Mouse (Mus musculus) midbrain, embryonic 14.5 days (tissue): ENCODE measurements around the gene Ptprh. TPM values are rescaled to one million over a fixed set of nuclear protein-coding genes. Genes with fewer than 3 reads are reported as not detected.
A peak's percentile ranks its signal among the peaks of the same experiment; 100 is the strongest.
"Not testable (repeated sequence)": the region's sequence is repeated elsewhere in the genome, so short reads cannot be mapped to it uniquely, and the experiment has no call there.

Experiments used
- ATAC-seq: fragments of 200-750 bp; cut with Nextera tagmentation; 2 replicates; pipeline ENCODE4 v1.8.0; 2017; ENCODE audit warnings: moderate number of reproducible peaks, moderate library complexity; ENCODE audit not compliant: low FRiP score, low TSS enrichment
- DNase-seq: peaks from one replicate; pipeline ENCODE4 v3.0.0-alpha.2; 2015
- H3K27ac ChIP-seq: fragments of 300-500 bp; sonication (generic); replicated peaks from 2 replicates; pipeline ENCODE4 v1.5.1; 2014; ENCODE audit warnings: mild to moderate bottlenecking, low read depth, low read length, moderate library complexity
- H3K27me3 ChIP-seq: fragments of 300-500 bp; sonication (generic); 2 replicates; pipeline ENCODE4 v1.6.1; 2014; ENCODE audit warnings: low read length, control low read depth, mixed read lengths; ENCODE audit not compliant: control insufficient read depth, insufficient read depth
- H3K36me3 ChIP-seq: fragments of 300-500 bp; sonication (generic); 2 replicates; pipeline ENCODE4 v1.6.1; 2014; ENCODE audit warnings: low read length, control low read depth; ENCODE audit not compliant: control insufficient read depth, insufficient read depth
- H3K4me1 ChIP-seq: fragments of 300-500 bp; sonication (generic); 2 replicates; pipeline ENCODE4 v1.6.1; 2014; ENCODE audit warnings: mild to moderate bottlenecking, antibody characterized with exemption, low read length, control low read depth; ENCODE audit not compliant: control insufficient read depth, insufficient read depth
- H3K4me2 ChIP-seq: fragments of 300-500 bp; sonication (generic); 2 replicates; pipeline ENCODE4 v1.6.1; 2014; ENCODE audit warnings: mild to moderate bottlenecking, low read length, moderate library complexity
- H3K4me3 ChIP-seq: fragments of 300-500 bp; sonication (generic); replicated peaks from 2 replicates; pipeline ENCODE4 v1.5.1; 2014; ENCODE audit warnings: low read depth, low read length
- H3K9ac ChIP-seq: fragments of 300-500 bp; sonication (generic); replicated peaks from 2 replicates; pipeline ENCODE4 v1.6.1; 2014; ENCODE audit warnings: mild to moderate bottlenecking, low read length, moderate library complexity
- H3K9me3 ChIP-seq: fragments of 300-500 bp; sonication (generic); 2 replicates; pipeline ENCODE4 v1.6.1; 2016; ENCODE audit warnings: low read length, control low read depth, mixed read lengths; ENCODE audit not compliant: control insufficient read depth
- WGBS: fragments of 180-500 bp; shearing (Covaris S2); extraction: QIAGEN DNeasy Blood & Tissue Kit; methylation state at CpG from one replicate; pipeline ENCODE4 v1.1.7; 2014; 5-methylcytosine and 5-hydroxymethylcytosine counted together
- polyA plus RNA-seq: library from polyadenylated mRNA; unstranded; fragments of >200 nt; fragmentation: Nextera tagmentation; extraction: Ambion mirVana; gene quantifications from 2 replicates; pipeline ENCODE4 v1.2.1, GENCODE M21; 2014

Ptprh gene
- polyA plus RNA-seq, 1 experiment from 2014 or later = 0.09 TPM

- ATAC-seq, H3K4me2 ChIP-seq, H3K4me3 ChIP-seq: not testable (repeated sequence)
Measured at GRCm38 (mm10) chr7:4572361-4572760, 31.5 kb downstream of the Ptprh start.

GRCm38 (mm10) chr7:4562660-4563059 is 41.2 kb downstream of the Ptprh start:
- WGBS = 93% methylated on average over 3 of the region's 3 CpGs
- no peak overlapping the region for H3K27ac ChIP-seq
- DNase-seq (no peak), ATAC-seq (no peak)
- H3K36me3 ChIP-seq = no peaks in the 10 kb centered on the region
- H3K4me1 ChIP-seq = no peaks in the 10 kb centered on the region
- no peak overlapping the region for H3K4me3 ChIP-seq
- no peak overlapping the region for H3K9ac ChIP-seq
- no peaks in the 10 kb centered on the region for H3K9me3 ChIP-seq
- H3K4me2 ChIP-seq = no peak overlapping the region
- H3K27me3 ChIP-seq = no peaks in the 10 kb centered on the region

More at GRCm38 (mm10) chr7:4572361-4572760, 31.5 kb downstream of the Ptprh start:
- not testable (repeated sequence) for H3K27me3 ChIP-seq, H3K36me3 ChIP-seq, DNase-seq, H3K9me3 ChIP-seq, H3K27ac ChIP-seq, H3K9ac ChIP-seq, H3K4me1 ChIP-seq
- WGBS = 65% methylated on average over 2 of the region's 2 CpGs

GRCm38 (mm10) chr7:4557167-4557560 is 46.7 kb downstream of the Ptprh start:
- 69% methylated on average over 6 of the region's 6 CpGs for WGBS
- Histone ChIP-seq H3K27me3 (no peaks in the 10 kb centered on the region), H3K4me1 (no peaks in the 10 kb centered on the region), H3K27ac (0 out of 2 replicates have a peak overlapping the region, but pooled peaks have one; percentile 34), H3K9me3 (no peaks in the 10 kb centered on the region), H3K4me2 (peak overlapping the region; percentile 39), H3K9ac (0 out of 2 replicates have a peak overlapping the region, but pooled peaks have one; percentile 4), H3K36me3 (no peaks in the 10 kb centered on the region), H3K4me3 (0 out of 2 replicates have a peak overlapping the region, but pooled peaks have one; percentile 12)
- DNase-seq = no peak
- peak; percentile 31; the same call in 1 of the 2 replicates for ATAC-seq

GRCm38 (mm10) chr7:4556256-4557166 is 47.3 kb downstream of the Ptprh start:
- peak; percentile 91 for ATAC-seq
- WGBS = 25% methylated on average over 15 of the region's 15 CpGs
- Histone ChIP-seq H3K27ac (0 out of 2 replicates have a peak overlapping the region, but pooled peaks have one; percentile 34), H3K9me3 (no peaks in the 10 kb centered on the region), H3K4me3 (0 out of 2 replicates have a peak overlapping the region, but pooled peaks have one; percentile 12), H3K36me3 (no peaks in the 10 kb centered on the region), H3K4me2 (peak overlapping the region; percentile 39), H3K4me1 (no peaks in the 10 kb centered on the region), H3K9ac (peak overlapping the region; percentile 4; the same call in 1 of the 2 replicates), H3K27me3 (no peaks in the 10 kb centered on the region)
- DNase-seq = peak; percentile 96

- whole genome bisulfite sequencing = 3% methylated on average over 33 of the region's 33 CpGs
- ATAC-seq = peak; percentile 79
- Histone ChIP-seq H3K9ac (peak within 1 kb of the TSS; percentile 71), H3K27ac (peak within 1 kb of the TSS; percentile 94), H3K4me1 (peaks cover 11% of the 10 kb centered on the region), H3K27me3 (no peaks in the 10 kb centered on the region), H3K9me3 (no peaks in the 10 kb centered on the region), H3K4me2 (peak within 1 kb of the TSS; percentile 82), H3K4me3 (peak within 1 kb of the TSS; percentile 59), H3K36me3 (peaks cover 7% of the 10 kb centered on the region)
- DNase-seq = peak; percentile 92
Measured at GRCm38 (mm10) chr7:4547221-4547641, 56.6 kb downstream of the Ptprh start, which contains the start of gene Syt5. Gene Syt5, minus strand, starts transcription at chr7:4547541.

GRCm38 (mm10) chr7:4546591-4547131 is 57.2 kb downstream of the Ptprh start:
- Histone ChIP-seq H3K4me2 (peak overlapping the region; percentile 82), H3K9me3 (no peaks in the 10 kb centered on the region), H3K27me3 (no peaks in the 10 kb centered on the region), H3K9ac (peak overlapping the region; percentile 71), H3K36me3 (peaks cover 13% of the 10 kb centered on the region), H3K4me3 (peak overlapping the region; percentile 59), H3K4me1 (peaks cover 11% of the 10 kb centered on the region), H3K27ac (peak overlapping the region; percentile 94)
- peak; percentile 97 for DNase-seq
- WGBS = under 1% methylated on average over 26 of the region's 26 CpGs
- peak; percentile 91 for ATAC-seq

GRCm38 (mm10) chr7:4546050-4546449 is 57.8 kb downstream of the Ptprh start:
- Histone ChIP-seq H3K9ac (peak overlapping the region; percentile 71), H3K4me3 (peak overlapping the region; percentile 59), H3K4me2 (peak overlapping the region; percentile 82), H3K27me3 (no peaks in the 10 kb centered on the region), H3K4me1 (peaks cover 11% of the 10 kb centered on the region), H3K36me3 (peaks cover 19% of the 10 kb centered on the region), H3K9me3 (no peaks in the 10 kb centered on the region), H3K27ac (peak overlapping the region; percentile 94)
- ATAC-seq (peak; percentile 28; the same call in 1 of the 2 replicates), DNase-seq (no peak)
- WGBS = 64% methylated on average over 15 of the region's 15 CpGs

GRCm38 (mm10) chr7:4542013-4542412 is 61.8 kb downstream of the Ptprh start:
- ATAC-seq = no peak

More at GRCm38 (mm10) chr7:4542013-4542412, 61.8 kb downstream of the Ptprh start:
- Histone ChIP-seq H3K27ac (no peak overlapping the region), H3K4me3 (no peak overlapping the region), H3K9me3 (no peaks in the 10 kb centered on the region), H3K9ac (no peak overlapping the region), H3K4me1 (peaks cover 11% of the 10 kb centered on the region), H3K4me2 (no peak overlapping the region), H3K36me3 (peaks cover 41% of the 10 kb centered on the region), H3K27me3 (no peaks in the 10 kb centered on the region)
- WGBS = 40% methylated on average over 17 of the region's 17 CpGs
- DNase-seq = no peak
